Mouse (Mus musculus) heart, postnatal 10 days (tissue): ENCODE measurements around the gene Rnf7. TPM values are rescaled to one million over a fixed set of nuclear protein-coding genes. Genes with fewer than 3 reads are reported as not detected.
"Not testable (repeated sequence)": the region's sequence is repeated elsewhere in the genome, so short reads cannot be mapped to it uniquely, and the experiment has no call there.

ENCODE experiments used
- DNase-seq, 2 experiments: peaks; one replicate each; pipeline ENCODE4 v3.0.0; 2021
- intact Hi-C: fragments of 180-260 bp; cut with DNase I; formaldehyde crosslinking; loops from one replicate; pipeline ENCODE4 v1.15.1; 2025
- total RNA-seq, 2 experiments: library from RNA; stranded (reverse); gene quantifications; 2 replicates each; pipeline ENCODE4 v1.2.3; 2021

Rnf7 gene
- 10 to 100 TPM; 80.4 to 85.9 TPM for total RNA-seq

DNA sequence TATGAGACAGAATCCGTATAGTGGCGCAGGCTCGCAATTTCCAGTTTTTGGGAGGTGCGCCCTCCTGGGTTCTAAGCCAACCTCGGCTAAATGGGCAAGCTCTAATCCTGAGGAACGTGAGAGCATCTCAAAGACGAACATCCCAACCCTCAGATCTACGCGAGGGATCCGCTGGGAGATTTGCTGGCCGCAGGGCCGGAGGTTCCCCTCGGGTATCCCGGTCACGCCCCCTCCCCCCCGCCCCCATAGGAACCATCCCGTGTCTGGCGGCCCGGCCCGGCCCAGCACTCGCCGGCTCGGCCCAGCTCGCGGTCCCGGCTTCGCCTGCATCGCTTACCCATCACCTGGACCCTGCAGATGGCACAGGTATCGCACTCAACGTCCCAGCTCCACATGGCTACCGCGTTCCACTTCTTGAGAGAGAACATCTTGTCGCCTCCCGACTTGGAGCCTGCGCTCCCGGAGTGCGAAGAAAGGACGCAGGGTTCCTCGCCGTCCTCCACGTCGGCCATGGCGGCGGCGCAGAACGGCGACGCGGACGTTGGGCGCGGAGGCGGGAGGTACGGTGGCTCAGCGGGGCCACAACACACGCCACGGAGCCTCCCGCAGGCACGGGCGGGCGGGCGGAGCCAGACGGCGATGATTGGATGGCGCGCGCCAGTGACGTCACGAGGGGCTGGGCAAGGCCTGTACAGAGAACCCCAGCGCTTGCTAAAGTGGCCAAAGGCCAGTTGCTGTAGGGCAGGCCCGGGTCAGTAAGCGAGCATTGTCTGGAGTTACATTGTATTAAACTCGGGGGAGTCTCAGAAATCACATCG lies at the start of gene Rnf7:
TSS of gene Rnf7 (minus strand) at position 605 of the 818 bp plus-strand sequence.
- intact Hi-C loops = loop anchor here (2.0 kb wide), 1 partner anchor 39 kb away; no protein-coding TSS in a partner anchor

DNA sequence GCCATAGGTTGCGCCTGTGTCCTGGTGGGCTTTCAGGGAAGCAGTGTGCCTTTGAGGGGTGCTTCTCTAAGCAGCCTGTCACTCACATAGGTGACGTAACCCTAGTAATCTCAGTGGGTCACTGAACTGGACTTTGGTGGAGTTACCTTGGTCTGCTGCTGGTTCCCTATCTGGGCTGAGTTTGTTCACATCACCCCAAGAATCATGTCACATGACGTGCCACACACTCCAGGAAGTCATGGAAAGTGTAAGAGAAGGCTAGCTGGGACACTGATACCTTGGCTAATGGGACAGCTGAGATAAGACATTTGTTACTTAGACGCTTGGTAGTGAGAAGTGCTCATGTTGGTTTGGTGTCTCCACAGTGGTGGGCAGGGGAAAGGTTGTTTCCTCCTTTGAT lies 47.5 kb upstream of the Rnf7 start:
- DNase-seq = no peak
- intact Hi-C loops = no loop called here

More for the DNA sequence above, at the start of gene Rnf7:
- DNase-seq = peak; percentile 99 to 100

DNA sequence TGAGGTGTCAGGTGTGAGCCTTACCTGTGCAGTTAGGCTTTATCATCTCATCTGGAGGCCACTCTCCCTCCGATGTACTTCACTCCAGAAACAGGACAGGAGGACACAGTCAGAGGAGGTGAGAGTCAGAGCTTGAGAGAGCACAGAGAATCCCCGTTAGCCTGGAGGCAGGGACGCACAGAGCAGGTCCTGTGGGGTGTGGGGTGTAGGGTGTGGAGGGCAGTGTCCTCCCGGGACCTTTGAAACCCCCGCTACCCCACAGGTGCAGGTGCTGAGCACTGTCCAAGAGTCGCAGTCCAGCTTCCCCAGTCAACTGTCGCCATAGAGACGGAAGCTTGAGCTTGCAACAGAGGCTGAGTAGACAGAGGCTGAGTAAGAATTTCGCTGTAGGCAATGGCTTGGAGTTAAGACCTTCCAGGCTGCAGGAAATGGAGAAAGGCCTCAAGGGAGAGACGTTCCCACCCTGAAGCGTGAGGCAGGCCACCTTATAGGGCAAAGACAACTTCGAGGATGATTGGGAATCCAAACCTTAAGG lies 46.6 kb upstream of the Rnf7 start, which contains the start of gene Gm28729:
TSS of gene Gm28729 (minus strand) at position 293 of the 535 bp plus-strand sequence.
- intact Hi-C loops = no loop called here
- DNase-seq = no peak

DNA sequence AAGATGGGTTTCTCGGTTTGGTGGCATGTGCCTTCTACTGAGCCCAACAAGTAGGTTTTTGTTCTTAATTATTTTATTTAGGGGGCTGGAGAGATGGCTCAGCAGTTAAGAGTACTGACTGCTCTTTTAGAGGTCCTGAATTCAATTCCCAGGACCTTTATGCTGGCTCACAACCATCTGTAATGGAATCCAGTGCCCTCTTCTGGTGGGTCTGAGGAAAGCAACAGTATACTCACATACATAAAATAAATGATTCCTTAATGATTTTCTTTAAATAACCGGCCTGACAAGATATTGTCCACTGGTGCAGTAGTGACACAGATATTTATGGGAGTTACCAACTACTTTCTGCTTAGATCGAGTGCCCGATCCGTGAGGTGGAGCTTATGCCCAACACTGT lies 44.7 kb upstream of the Rnf7 start:
- DNase-seq = no peak
- intact Hi-C loops = no loop called here

DNA sequence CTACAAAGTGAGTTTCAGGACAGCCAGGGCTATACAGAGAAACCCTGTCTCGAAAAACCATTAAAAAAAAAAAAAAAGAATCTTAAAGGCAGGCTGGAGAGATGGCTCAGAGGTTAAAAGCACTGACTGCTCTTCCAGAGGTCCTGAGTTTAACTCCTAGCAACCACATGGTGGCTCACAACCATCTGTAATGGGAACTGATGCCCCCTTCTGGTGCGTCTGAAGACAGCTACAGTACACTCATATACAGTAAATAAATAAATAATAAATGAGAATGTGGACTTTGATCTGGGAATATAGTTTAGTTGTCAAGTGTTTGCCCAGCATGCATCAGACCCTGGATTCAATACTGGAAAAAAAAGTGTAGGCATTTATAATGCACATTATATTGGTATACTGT lies 43.1 kb upstream of the Rnf7 start:
- intact Hi-C loops, DNase-seq: not testable (repeated sequence)

DNA sequence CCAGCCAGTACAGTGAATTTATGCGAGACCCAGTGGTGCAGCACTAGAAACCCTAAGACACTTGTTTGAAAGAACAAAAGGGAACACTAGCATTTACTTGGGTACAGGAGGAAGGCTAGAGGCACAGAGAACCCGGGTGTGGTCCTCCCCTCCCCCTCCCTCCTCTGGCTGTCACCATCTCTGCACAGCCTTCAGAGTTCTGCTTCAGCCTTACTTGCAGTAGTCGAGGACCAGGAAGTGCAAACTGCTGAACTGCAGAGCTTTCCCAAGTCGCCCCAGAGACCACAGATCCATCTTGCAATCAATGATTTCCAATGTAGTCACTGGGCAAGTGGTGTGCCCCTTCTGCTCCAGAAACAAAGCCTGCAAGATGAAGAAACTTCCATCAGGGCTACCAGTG lies 39.0 kb upstream of the Rnf7 start:
- intact Hi-C loops = no loop called here
- DNase-seq = no peak

DNA sequence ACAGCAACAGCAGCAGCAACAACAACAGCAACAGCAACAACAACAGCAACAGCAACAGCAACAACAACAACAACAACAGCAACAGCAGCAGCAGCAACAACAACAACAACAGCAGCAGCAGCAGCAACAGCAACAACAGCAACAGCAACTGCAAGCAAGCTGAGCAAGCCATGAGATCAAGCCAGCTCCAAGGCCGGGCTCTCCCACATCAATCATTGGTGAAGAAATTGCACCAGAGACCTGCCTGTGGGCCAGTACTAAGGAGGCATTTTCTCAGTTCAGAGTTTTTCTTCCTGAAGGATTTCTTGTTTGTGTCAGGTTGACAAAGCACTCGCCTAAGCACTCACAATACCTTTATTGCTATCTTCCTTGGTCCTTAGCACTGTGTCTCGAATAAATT lies 38.3 kb upstream of the Rnf7 start:
- DNase-seq = no peak
- intact Hi-C loops = no loop called here

DNA sequence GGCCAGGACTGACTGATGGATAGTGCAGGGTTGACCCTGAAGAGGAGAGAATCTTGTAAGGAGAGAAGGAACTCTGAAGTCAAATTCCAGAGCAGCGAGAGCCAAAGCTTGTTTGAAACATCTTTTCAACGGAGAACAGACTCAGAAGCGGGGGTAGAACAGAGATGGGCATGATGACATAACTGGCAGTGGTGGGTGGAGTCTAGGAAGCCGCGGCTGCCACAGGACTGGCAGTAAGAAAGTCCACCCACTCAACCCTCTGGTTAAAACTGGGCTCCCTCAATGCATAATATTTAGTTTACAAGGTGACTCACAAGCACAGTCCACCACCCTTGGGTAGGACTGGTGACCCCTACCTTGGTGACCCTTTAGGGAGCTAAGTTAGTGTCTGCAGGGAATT lies 37.3 kb upstream of the Rnf7 start:
- DNase-seq = no peak
- intact Hi-C loops = no loop called here

DNA sequence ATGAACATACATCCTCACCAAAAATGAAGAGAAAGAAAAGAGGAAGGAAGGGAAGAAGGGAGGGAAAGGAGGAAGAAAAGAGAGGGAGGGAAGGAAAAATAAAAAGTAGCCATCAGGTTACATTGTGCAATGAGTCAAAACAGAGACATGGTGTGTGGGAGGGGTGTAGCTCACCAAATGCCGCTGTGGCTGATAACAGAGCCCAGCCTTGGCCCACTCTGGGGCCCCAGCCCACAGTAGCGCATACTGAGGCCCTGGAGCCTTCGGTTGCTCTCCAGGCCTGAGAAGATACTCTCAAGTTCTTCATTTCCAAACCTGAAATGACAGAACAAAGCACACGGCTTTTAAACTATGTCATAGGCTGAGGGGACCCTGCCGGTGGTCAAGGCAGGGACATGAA lies 35.8 kb upstream of the Rnf7 start:
- no peak for DNase-seq
- intact Hi-C loops = no loop called here

DNA sequence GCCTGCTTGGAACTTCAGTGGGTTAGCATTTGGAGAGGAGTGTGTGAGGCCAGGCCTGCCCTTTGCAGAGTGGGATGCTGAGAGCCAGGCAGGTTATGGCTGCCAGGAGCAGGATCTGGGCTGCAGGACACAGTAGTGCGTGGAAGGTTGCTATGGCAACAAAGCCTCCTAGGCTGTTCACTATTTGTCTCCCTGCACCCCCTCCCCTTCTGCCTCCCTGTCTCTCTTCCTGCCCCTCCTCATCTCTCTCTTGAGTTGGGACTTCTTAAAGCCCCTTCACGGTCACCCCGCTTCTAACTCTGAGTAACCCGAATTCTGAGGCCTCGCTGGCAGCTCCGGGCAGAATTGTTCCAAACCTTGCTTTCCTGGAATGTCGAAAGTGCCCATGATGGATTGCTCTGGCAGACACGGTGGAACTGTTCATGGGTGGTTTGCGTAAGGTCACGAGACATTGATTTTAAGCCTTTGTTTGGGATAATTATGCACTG lies 27.6 kb upstream of the Rnf7 start:
- intact Hi-C loops = no loop called here
- peak in 1 of 2 experiments; percentile 10 for DNase-seq

DNA sequence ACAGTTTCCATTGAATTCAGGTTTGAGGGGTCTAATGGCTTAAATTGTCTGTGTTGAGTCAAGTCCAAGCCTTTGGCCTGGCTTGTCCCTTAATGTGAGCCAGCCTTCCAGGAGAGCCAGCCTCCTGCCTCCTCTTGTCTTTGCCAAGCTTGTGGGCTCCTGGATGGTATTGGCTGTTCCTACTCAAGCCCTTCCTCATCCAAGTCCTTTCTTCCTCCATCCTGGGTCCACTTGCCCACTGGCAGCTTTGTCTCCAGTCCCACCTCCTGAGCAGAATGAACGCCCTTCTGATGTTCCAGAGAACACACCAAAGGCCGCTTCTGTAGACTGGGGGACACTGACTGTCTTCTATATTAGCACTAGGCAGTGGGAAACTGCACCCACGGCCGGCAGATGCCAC lies 26.7 kb upstream of the Rnf7 start:
- DNase-seq = no peak
- intact Hi-C loops = no loop called here

DNA sequence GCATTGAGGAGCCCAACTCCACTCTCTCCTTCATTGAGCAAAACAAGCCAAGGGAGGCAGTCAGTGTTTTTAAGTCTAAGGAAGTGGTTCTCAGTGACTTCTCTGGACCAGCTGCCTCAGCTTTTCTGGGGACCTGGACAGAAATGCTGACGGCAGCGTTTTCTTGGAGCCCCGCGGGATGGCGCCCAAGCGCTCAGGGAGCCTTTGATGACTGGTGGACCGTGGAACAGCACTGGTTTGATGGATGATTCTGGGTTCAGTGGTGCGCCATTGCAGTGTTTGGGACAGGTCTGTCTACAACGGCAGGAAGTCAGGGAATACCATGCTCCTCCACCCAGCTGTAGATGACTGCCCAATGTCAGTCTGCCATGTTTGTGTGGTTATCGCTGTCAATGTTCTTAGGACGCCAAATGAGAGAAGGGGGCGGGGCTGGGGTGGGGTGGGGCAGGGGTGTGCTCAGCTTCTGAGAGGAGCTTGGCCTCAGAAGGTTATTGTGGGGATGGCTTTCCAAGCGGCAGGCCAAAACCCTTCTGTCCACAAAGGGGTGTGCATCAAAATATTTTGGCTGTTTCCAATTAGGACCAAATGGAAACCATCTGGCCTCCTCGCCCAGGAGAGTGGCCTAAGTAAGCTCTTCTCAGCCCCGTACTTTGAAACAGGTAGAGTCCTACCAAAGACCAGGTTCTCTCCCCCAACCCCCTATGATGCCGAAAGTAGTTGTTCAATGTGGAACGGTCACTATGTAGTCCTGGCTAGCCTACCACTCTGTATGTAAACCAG lies 25.8 kb upstream of the Rnf7 start:
- intact Hi-C loops = no loop called here
- no peak for DNase-seq

DNA sequence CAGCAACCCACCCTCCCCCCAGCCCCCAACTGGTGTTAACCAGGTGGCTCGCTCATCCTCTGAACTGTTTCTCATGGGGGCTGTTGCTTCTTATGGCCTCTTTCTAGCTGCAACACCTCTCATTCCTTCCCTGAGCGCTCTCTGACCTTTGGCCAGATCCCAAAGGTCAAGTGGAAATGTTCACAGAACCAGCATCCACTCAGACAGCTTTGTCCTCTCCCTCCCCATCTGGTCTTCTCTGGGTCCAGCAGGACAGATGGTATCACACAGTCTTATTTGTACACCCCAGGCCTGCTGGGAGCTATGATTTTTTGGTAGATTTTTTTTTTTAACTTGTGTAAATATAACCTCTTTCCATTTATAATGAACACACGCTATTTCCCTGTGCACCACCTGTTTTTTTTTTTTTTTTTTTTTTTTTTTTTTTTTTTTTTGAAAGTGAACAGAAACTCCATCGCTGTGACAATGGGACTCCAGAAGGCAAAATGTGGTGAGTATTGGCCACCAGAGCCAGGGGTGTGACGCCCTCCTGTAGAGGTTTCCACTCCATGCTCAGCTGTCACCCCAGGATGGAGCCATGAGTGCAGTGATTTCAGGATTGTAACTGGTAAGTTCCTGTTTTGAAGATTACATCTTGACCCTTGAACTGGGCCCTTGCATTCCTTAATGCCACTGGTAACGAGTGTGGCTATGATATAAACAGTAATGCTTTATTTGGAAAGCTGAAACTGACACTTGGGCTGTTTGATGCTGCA lies 24.6 kb upstream of the Rnf7 start:
- DNase-seq = no peak
- intact Hi-C loops = no loop called here

DNA sequence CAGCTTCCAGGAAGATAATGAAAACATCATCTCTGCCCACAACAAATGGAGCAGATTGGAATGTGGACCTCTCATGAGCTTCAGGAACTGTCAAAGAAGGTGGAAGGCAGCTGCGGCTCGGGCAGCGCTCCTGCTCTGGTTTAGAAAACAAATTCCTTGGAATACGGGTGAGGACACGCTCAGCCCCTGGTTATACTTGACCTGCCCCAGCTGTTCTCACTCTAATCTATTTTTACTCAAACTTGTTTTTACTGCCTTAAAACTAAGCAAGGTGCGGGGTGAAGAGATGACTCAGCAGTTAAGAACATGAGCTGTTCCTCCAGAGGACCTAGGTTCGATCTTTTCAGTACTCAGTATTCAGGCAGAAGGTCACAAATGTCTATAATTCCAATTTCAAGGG lies 22.7 kb upstream of the Rnf7 start:
- intact Hi-C loops = no loop called here
- no peak for DNase-seq

DNA sequence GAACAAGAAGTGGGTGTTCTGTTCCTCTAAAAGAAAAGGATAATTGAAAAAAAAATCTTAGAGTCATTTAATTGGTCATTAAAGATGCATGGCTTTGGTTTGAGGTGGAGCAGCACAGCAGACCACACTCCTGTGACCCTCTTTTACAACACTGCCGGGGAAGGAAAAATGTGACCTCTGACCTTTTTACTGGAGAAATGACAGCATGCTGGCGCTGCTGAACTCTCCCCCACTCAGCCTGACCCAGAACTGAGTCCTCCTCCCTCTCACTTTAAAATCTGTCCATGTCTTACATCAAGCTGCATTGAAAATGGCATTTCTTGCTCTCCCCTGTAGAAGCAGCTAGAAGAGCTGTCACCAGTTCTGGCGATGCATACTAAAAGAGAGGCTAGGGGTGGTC lies 14.7 kb upstream of the Rnf7 start:
- intact Hi-C loops = loop anchor here (2.0 kb wide), 1 partner anchor 208 kb away; no protein-coding TSS in a partner anchor
- no peak for DNase-seq

DNA sequence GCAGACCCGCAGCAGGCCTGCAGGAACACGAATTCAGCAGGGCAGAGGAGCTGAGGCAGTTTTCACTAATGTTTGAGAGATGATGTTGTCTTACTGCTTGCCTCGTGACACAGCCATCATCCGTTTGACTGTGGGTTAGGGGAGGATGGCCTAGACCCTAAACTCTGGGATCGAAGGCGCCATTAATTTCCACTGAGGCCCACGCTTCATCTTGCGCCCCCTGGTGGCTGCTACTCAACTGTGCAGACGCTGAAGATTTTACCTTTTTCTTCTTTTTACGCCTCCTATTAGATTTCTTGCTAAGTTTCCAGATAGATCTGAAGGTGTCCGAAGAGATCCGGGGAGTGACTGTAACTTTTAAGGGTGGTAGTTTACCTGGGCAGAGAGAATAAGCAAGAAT lies 13.3 kb upstream of the Rnf7 start:
- intact Hi-C loops = loop anchor here (1.0 to 2.0 kb wide), 2 partner anchors 142 to 207 kb away; no protein-coding TSS in a partner anchor
- peak; percentile 21 to 62 for DNase-seq

DNA sequence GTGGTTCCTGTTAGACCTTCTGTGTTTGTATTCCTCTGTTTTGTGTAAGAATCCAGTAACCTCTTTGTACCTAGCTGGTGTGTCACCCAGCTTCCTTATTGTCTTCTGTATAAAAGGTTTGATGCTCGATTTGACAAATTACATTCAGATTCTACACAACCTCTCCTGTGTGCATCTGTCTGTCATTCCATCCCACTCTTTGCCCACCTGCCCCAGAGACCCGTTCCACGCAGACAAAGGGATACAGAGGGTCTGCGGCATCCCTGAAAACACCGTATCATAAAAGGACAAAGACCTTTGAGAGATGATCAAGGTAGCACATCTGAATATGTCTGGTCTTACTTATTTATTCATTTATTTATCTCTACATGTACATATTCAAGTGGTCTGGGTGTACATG lies 9.4 kb upstream of the Rnf7 start:
- DNase-seq, intact Hi-C loops: not testable (repeated sequence)

DNA sequence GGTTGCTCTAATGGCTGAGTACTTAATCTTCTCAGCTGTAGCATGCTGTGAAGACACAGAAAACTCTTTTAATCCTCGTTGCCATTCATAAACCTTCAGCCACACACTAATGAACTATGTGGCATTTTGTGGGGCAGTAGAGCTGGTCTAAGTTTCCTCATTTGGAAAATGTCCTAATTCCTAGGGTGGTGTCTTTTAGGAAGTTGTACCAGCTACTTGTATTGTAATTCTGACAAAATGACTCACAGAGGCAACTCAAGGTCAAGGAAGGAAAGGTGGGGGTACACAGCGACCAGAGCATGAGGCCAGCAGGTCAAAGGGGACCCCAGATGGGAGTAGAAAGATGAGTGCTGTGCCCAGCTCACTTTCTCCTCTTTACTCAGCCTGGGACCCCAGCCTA lies 5.2 kb upstream of the Rnf7 start:
- DNase-seq = no peak
- intact Hi-C loops = no loop called here

DNA sequence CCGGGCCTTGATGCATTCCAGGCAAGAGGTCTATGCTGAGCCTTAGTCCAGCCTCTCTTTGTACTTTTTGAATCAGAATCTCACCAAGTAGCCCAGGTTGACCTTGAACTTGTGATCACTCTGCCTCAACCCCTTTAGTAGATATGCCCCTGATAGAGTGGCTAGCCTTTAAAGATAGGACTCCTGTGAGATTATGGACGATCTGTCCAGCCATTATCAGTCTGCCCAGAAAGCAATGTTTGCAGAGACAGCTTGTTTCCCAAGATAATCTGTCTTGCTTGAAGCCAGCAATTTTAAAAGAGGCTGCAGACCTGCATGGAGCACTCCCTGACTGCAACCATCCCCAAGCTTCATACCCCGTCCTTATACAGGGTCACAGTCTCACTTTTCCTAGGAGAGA lies 4.6 kb upstream of the Rnf7 start:
- intact Hi-C loops = no loop called here
- no peak for DNase-seq

DNA sequence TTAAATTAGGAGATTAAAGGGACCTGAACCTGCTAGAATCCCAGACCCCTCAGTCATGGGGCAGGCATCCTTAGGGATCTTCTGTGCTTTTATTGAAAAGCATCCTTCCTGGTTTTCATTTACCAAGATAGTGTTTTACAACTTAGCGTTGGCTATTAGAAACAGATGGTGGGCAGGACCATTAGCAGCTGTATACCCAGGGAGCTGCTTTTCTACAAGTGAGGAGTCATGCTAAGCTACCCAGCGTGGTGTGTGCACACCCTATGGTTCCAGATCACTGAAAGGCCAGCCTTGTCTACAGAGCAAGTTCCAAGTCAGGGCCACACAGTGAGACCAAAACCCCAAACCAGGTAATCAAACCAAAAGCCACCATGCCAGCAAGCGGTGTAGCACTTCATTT lies 6.1 kb downstream of the Rnf7 start:
- DNase-seq = no peak
- intact Hi-C loops = no loop called here

DNA sequence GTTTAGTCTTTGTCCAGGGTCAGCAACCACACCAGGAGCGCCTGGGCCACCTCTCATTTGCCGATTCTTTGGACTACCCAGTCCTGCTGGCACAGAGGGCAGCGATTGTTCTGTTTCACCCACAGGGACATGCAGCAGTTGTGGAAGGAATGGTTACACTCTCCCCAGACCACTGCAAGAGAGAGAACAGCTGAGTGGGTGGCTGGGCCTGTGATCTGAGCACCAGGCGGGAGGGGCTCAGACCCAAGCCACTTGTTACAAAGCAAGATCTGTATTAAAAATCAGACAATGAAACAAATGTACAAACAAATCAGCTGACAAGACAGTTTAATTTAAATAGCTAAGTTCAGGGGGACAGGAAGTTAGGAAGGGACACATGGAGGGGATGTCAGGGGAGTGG lies 6.8 kb downstream of the Rnf7 start:
- DNase-seq, intact Hi-C loops: not testable (repeated sequence)
